Mouse (Mus musculus) adrenal gland, postnatal 36 days (tissue): ENCODE results near the gene Ninj2. TPM values are rescaled to one million over a fixed set of nuclear protein-coding genes. Genes with fewer than 3 reads are reported as not detected.
A peak's percentile ranks its signal among the peaks of the same experiment; 100 is the strongest.

ENCODE experiments used
- DNase-seq, 2 experiments: peaks; one replicate each; pipeline ENCODE4 v3.0.0; 2021; ENCODE audit warnings: mixed read lengths in 1 of 2
- total RNA-seq, 2 experiments: library from RNA; stranded (reverse); gene quantifications; 2 replicates each; pipeline ENCODE4 v1.2.3; 2021

The Ninj2 gene
- total RNA-seq, 2 experiments from 2014 or later = not detected

DNA sequence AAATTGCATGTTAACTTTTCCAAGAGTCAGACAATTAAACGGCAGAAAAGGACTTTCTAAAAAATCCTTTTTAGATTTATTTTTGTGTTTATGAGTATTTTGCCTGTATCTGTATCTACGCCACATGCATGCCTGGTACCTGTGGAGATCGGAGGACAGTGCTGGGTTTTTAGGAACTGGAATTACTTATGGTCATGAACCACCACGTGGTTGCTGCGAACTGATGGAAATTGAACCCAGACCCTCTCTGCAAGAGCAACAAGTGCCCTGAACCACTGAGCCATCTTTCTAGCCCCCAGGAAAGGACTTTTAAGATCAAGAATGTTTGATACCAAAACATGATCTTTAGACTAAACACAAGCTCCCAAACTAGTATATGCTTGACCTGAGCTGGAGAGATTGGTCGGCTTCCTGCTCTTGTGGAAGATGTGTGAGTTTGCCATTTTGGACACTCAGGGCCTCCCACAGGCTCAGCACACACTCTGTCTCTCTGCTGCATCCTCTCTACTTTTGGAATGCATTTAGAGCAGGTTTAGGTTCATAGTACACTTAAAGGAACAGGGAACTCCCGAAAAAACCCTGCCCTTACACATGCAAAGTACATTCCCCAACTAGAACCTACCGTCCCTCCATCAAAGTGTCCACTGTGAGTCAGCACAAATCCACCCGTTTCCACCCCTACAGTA lies 1.1 kb downstream of the Ninj2 start:
- no peak for DNase-seq

DNA sequence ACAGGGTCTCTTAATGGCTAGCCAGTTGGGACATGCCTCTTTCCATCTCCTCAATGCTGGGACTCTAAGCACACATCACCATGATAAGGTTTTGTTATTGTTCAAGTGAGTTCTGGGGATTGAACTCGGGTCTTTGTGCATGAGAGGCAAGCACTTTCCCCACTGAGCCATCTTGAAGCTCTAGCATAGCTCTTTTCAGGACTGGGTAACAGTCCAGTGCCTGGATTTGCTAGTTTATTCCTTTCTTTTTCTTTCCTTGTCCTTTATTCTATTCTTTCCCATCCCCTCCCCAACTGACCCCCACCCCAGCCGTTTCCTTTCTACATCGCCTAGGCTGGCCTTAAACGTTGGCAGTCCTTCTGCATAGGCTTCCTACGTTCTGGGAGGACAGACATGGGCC lies 1.9 kb downstream of the Ninj2 start:
- DNase-seq = no peak

DNA sequence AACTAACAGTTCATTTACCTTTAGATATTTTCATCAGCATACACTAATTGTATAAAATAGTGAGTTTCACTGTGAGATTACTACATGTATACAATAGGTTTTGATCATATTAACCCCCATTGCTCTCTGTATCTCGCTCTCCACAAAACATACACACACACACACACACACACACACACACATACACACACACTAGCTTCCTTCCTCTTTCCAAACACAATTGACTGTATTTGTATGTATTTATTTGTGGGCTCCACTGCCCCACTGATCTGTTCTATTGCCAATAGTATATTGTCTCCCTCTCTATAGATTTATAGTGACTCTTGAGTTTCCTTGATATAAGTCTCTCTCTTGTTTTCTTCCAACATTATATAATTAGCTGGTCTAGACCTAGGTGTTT lies 2.4 kb downstream of the Ninj2 start:
- no peak for DNase-seq

DNA sequence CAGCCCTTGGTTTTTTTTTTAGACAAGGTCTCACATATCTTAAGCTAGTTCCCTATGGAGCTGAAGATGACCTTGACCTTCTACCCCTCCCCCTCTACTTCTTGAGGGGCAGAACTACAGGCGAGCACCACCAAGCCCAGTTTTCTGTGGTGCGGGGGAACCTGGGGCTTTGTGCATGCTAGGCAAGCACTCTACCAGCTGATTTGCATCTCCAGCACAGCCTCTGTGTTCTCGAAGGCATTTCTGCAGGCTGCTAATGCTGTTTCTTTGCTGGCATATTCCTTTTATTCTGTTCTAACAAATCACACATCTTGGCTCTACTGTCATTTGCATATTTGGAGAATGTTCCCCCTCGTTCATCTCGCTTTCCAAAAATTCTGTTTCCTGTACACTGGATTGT lies 6.2 kb downstream of the Ninj2 start:
- no peak for DNase-seq

GRCm38 (mm10) chr6:120101221-120101620 lies 8.1 kb downstream of the Ninj2 start:
- no peak for DNase-seq

- DNase-seq = no peak
Observed at GRCm38 (mm10) chr6:120101996-120102395, 8.8 kb downstream of the Ninj2 start.

DNA sequence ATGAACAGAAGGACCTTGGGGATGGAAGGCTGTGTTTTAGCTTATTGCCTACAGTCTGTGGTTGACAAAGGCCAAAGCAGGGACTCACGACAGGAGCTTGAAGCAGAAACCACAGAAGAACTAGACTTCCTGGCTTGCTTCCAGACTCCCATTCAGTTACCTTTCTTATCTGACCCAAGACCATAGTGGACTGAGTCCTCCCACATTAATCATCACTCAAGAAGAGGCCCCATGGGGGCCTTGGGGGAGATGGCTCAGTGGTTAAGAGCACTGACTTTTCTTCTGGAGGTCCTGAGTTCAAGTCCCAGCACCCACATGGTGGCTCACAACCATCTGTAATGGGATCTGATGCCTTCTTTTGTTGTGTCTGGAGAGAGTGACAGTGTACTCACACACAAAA lies 10.0 kb downstream of the Ninj2 start:
- DNase-seq = no peak

- no peak for DNase-seq
Observed at GRCm38 (mm10) chr6:120105055-120105454, 11.9 kb downstream of the Ninj2 start.

DNA sequence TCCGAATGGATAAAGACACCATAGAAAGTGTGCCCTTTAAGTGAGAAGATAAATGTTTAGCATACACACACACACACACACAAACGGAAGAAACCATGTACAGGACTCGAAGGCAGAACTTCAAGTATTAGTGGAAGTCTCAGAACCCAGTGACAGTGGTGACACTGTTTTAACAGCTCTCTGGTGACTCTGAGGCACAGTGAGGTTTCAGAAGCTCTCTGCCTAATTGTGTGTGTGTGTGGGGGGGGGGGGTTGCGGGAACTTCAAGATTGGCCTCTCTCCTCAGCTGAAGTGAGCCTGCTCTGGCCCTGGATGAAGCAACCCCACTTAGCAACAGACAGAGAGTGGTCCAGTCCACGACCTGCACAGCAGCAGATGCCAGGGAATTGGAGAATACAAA lies 14.4 kb downstream of the Ninj2 start:
- no peak for DNase-seq

GRCm38 (mm10) chr6:120108061-120108460 lies 14.9 kb downstream of the Ninj2 start:
- no peak for DNase-seq

GRCm38 (mm10) chr6:120109173-120109572 lies 16.0 kb downstream of the Ninj2 start:
- peak; percentile 69 to 78 for DNase-seq

- DNase-seq = no peak
Observed at GRCm38 (mm10) chr6:120109932-120110331, 16.8 kb downstream of the Ninj2 start.

DNA sequence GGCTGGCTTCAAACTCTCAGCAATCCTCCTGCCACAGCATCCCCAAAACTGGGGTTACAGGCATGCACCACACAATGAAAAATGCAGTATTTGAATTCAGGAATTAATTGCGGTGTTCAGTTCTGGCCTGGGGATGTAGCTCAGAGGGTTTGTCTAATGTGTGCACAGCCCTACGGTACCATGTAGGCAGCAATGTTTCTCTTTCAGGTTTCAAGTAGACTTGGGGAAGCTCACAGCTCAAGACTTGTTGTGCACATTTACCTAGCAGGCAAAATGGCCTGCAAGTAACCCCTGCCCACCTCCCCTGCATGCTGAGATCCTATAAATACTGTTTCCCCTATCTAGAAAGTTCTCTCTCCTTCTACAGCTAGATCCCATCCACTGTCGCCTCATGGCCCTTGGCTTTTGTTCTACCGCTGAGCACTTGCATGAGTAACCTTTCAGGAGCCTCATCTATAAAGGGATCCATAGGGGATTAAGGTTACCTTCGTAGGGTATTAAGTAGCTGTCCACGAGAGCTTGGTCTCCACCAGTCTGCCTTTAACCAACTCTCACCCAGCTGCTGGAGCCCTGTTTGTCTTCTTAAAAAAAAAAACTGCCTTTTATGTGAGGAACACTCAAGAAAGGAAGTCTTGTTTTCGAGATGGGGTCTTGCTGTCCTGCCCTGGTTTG lies 17.7 kb downstream of the Ninj2 start:
- DNase-seq = no peak

- DNase-seq = no peak
Observed at GRCm38 (mm10) chr6:120111410-120111783, 18.2 kb downstream of the Ninj2 start.

- peak; percentile 74 to 87 for DNase-seq
Observed at GRCm38 (mm10) chr6:120111984-120112803, 19.0 kb downstream of the Ninj2 start.

GRCm38 (mm10) chr6:120113856-120114255 lies 20.7 kb downstream of the Ninj2 start:
- DNase-seq = no peak

GRCm38 (mm10) chr6:120114271-120114670 lies 21.1 kb downstream of the Ninj2 start:
- no peak for DNase-seq

DNA sequence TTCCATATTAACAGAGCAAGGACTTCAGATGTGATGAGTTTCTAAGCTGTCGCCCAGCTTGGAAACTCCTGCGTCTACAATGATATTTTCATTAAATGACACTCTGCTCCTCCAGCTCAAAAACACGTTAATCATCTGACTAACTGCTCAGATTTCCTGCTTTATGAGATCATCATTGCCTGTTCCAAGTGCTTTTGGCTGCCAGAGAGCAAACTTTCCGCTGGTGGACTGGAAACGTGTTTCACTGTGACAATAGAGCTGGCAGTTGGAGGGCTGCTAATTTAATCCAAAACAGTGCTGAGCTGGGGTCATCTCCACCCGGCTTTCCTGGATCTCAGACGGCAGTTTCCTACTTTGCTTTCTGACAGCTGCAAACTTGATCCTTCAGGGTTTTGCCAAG lies 21.5 kb downstream of the Ninj2 start:
- peak; percentile 76 to 79 for DNase-seq

GRCm38 (mm10) chr6:120115443-120115842 lies 22.3 kb downstream of the Ninj2 start:
- no peak for DNase-seq

DNA sequence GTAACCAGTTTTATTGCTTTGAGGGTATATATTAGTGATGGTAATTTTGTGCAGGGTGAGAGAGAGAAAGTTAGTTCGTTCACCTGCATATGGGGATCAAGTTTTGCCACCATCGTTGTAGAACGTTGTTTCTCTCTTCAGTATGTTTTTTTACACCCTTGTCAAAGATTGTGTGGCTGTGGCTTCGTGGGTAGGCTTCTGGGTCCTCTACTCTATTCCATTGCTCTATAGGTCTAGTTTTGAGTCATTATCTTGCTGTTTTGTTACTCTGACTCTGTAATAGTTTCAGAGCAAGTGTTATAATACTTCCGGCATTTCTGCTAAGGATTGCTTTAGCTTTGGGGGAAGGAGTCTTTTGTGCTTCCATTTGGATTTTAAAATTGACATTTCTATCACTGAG lies 26.7 kb downstream of the Ninj2 start:
- DNase-seq = no peak

- no peak for DNase-seq
Observed at GRCm38 (mm10) chr6:120124688-120125087, 31.5 kb downstream of the Ninj2 start.

- DNase-seq = no peak
Observed at GRCm38 (mm10) chr6:120126456-120126855, 33.3 kb downstream of the Ninj2 start.

- DNase-seq = no peak
Observed at GRCm38 (mm10) chr6:120127321-120127720, 34.2 kb downstream of the Ninj2 start.
